Mouse (Mus musculus): ENCODE results near the gene Cdc42. TPM values are rescaled to one million over a fixed set of nuclear protein-coding genes. Genes with fewer than 3 reads are reported as not detected.

The Cdc42 gene
- polyA plus RNA-seq, 1 experiment from 2014 or later = 528 TPM

DNA sequence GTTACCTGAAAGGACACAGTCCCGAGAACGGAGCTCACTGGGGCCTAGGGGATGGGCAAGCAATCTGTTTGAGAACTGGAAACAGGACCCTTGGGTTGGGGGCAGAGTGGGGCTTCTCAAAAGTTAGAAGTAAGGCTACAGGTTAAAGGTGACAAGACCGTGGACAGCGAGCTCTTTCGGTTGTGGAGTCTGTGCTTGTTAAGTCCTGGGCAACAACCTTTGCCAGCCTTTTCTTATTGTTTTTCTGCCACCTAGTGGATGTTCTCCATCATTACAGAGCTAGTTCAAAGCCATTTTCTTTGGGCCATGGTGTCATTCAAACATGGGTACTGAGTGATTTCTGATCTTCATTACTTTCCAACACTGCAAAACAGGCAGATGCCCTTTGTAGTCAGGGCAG, 49.1 kb downstream of the Cdc42 start:
- no peaks in the 10 kb centered on the region for H3K27me3 ChIP-seq (replicated peaks)
- peaks cover 28% of the 10 kb centered on the region for H3K4me1 ChIP-seq (replicated peaks)
- no peak overlapping the region for H3K27ac ChIP-seq (ENCODE audit: poor library complexity, severe bottlenecking)
- H3K4me2 ChIP-seq = no peak overlapping the region
- 57% methylated on average over 5 of the region's 5 CpGs for WGBS
- ATAC-seq (ENCODE audit: insufficient number of reproducible peaks, low FRiP score) = no peak
- no peak overlapping the region for H3K4me3 ChIP-seq
- no peaks in the 10 kb centered on the region for H3K9me3 ChIP-seq (replicated peaks)
- H3K9ac ChIP-seq = no peak overlapping the region
- peaks cover 5% of the 10 kb centered on the region; the same call in 1 of the 2 replicates for H3K36me3 ChIP-seq

GRCm38 (mm10) chr4:137306991-137307706, 50.4 kb downstream of the Cdc42 start:
- ATAC-seq (ENCODE audit: insufficient number of reproducible peaks, low FRiP score) = no peak
- whole genome bisulfite sequencing = 82% methylated on average over 19 of the region's 19 CpGs
- Histone ChIP-seq H3K9me3 (replicated peaks) (no peaks in the 10 kb centered on the region), H3K4me3 (no peak overlapping the region), H3K36me3 (peaks cover 5% of the 10 kb centered on the region; the same call in 1 of the 2 replicates), H3K27me3 (replicated peaks) (no peaks in the 10 kb centered on the region), H3K27ac (ENCODE audit: poor library complexity, severe bottlenecking) (no peak overlapping the region), H3K4me2 (no peak overlapping the region), H3K9ac (no peak overlapping the region), H3K4me1 (replicated peaks) (peaks cover 31% of the 10 kb centered on the region)

GRCm38 (mm10) chr4:137306577-137306888, 51.0 kb downstream of the Cdc42 start:
- no peaks in the 10 kb centered on the region for H3K27me3 ChIP-seq (replicated peaks)
- H3K4me3 ChIP-seq = no peak overlapping the region
- no peak overlapping the region for H3K4me2 ChIP-seq
- H3K27ac ChIP-seq (ENCODE audit: poor library complexity, severe bottlenecking) = peak overlapping the region; percentile 16; the same call in 1 of the 2 replicates
- no peak overlapping the region for H3K9ac ChIP-seq
- H3K36me3 ChIP-seq = peaks cover 5% of the 10 kb centered on the region; the same call in 1 of the 2 replicates
- H3K4me1 ChIP-seq (replicated peaks) = peaks cover 34% of the 10 kb centered on the region
- no peaks in the 10 kb centered on the region for H3K9me3 ChIP-seq (replicated peaks)
- no peak for ATAC-seq (ENCODE audit: insufficient number of reproducible peaks, low FRiP score)
- 72% methylated on average over 8 of the region's 8 CpGs for WGBS

DNA sequence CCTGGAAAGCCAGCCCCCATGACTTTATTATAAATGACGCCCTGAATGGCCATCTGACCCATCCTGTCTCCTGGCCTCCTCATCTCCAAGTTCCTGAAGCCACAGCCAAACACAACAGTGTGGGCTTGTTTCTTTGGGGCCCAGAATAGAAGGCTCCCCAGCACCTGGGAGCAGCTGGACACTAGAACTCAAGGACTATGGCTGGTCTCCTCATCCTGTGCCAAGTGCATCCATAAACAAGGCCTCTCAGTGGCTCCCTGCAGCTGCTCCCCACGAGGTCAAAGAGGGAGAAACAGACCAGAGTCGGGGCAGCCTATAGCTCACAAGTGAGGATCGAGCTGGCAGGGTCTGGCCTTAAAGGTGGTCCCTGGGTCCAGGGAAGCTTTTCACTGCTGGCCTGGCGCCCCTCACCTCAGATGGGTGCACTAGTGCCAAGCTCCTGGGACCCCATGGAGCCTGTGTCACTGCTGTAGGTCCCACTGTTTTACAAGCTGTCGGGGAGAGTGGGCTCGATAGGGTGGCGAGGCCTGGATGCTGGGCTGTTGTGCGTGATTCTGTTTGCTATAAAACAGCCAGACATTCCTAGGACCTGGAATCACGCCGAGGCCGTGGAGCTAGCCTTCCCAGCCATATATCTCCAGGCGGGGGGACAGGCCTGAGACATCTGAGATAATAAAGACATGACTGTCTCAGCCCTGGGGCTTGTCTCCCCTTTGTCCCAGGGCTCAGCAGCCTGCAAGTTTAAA, 51.5 kb downstream of the Cdc42 start:
- Histone ChIP-seq H3K27ac (ENCODE audit: poor library complexity, severe bottlenecking) (peak overlapping the region; percentile 16; the same call in 1 of the 2 replicates), H3K9ac (no peak overlapping the region), H3K4me3 (no peak overlapping the region), H3K9me3 (replicated peaks) (no peaks in the 10 kb centered on the region), H3K4me2 (no peak overlapping the region), H3K36me3 (peaks cover 5% of the 10 kb centered on the region; the same call in 1 of the 2 replicates), H3K27me3 (replicated peaks) (no peaks in the 10 kb centered on the region), H3K4me1 (replicated peaks) (peaks cover 34% of the 10 kb centered on the region)
- WGBS = 72% methylated on average over 13 of the region's 13 CpGs
- no peak for ATAC-seq (ENCODE audit: insufficient number of reproducible peaks, low FRiP score)

DNA sequence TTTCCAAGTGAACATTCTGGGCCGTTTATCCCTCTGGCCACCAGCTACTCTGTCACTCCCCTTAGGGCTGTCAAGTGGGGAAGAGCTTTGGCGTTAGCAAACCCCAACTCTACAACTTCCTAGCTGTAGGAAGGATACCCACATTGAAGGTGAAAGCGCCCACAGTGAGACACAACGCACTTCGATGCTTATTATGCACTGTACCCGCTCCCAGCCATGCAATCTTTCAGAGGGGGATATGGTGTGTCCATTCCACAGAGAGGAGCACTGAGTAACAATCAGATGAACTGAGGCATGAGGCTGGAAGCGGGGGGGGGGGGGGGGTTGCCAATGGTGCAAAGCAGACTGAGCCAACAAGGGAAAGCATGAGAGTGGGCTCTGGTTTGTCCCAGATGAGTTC, 52.5 kb downstream of the Cdc42 start:
- Histone ChIP-seq H3K27me3 (replicated peaks) (no peaks in the 10 kb centered on the region), H3K4me2 (no peak overlapping the region), H3K4me3 (no peak overlapping the region), H3K36me3 (no peaks in the 10 kb centered on the region), H3K9ac (no peak overlapping the region), H3K9me3 (replicated peaks) (no peaks in the 10 kb centered on the region), H3K27ac (ENCODE audit: poor library complexity, severe bottlenecking) (no peak overlapping the region), H3K4me1 (replicated peaks) (peaks cover 36% of the 10 kb centered on the region)
- WGBS = 86% methylated on average over 7 of the region's 7 CpGs
- ATAC-seq (ENCODE audit: insufficient number of reproducible peaks, low FRiP score) = no peak

DNA sequence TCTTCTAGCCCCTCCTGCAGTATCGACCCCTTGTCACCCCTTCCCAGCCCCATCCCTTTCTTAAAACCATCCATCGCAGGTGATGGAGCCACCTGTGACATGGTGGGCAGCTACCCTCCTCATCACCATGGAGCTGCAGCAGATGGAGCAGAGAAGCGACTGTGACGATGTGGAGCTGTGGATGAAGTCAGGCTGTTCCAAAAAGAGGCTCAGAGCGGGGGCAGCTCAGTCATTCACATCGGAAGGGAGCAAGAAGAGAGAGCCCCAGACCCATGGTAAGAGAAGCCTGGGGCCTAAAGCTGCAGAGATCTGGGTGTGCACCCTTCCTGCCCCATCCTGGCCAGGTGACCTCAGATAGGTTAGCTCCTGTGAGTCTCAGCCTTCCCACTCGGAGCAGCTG, 53.4 kb downstream of the Cdc42 start:
- WGBS = 88% methylated on average over 7 of the region's 7 CpGs
- no peak for ATAC-seq (ENCODE audit: insufficient number of reproducible peaks, low FRiP score)
- H3K27me3 ChIP-seq (replicated peaks) = no peaks in the 10 kb centered on the region
- H3K27ac ChIP-seq (ENCODE audit: poor library complexity, severe bottlenecking) = no peak overlapping the region
- no peak overlapping the region for H3K9ac ChIP-seq
- H3K4me1 ChIP-seq (replicated peaks) = peaks cover 36% of the 10 kb centered on the region
- no peak overlapping the region for H3K4me2 ChIP-seq
- no peak overlapping the region for H3K4me3 ChIP-seq
- H3K9me3 ChIP-seq (replicated peaks) = no peaks in the 10 kb centered on the region
- H3K36me3 ChIP-seq = no peaks in the 10 kb centered on the region

GRCm38 (mm10) chr4:137301635-137302034, 55.9 kb downstream of the Cdc42 start:
- H3K4me1 ChIP-seq (replicated peaks) = peaks cover 26% of the 10 kb centered on the region
- WGBS = 54% methylated on average over 16 of the region's 16 CpGs
- H3K4me3 ChIP-seq = no peak overlapping the region
- H3K27me3 ChIP-seq (replicated peaks) = no peaks in the 10 kb centered on the region
- no peak overlapping the region for H3K27ac ChIP-seq (ENCODE audit: poor library complexity, severe bottlenecking)
- H3K9me3 ChIP-seq (replicated peaks) = no peaks in the 10 kb centered on the region
- H3K9ac ChIP-seq = no peak overlapping the region
- no peaks in the 10 kb centered on the region for H3K36me3 ChIP-seq
- H3K4me2 ChIP-seq = no peak overlapping the region
- no peak for ATAC-seq (ENCODE audit: insufficient number of reproducible peaks, low FRiP score)

DNA sequence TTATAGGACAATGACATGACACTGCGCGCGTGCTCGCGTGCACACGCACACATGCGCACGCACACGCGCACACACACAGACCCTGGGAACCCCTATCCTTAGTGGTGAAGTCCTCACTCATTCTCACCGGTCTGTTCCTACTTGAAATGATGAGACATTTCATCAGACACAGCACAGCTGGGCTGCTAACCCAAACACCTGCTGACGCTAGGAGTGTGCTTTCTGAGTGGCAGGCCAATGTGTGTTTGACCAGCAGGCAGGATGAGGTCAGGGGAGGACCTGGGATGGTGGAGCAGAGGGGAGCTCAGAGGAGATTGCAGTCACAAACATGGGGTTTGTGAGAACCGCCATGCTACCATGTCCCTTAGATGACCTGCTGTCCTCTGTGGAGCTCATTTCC, 57.3 kb downstream of the Cdc42 start:
- H3K4me1 ChIP-seq (replicated peaks) = peaks cover 20% of the 10 kb centered on the region
- no peaks in the 10 kb centered on the region for H3K9me3 ChIP-seq (replicated peaks)
- H3K9ac ChIP-seq = no peak overlapping the region
- no peak overlapping the region for H3K27ac ChIP-seq (ENCODE audit: poor library complexity, severe bottlenecking)
- no peak for ATAC-seq (ENCODE audit: insufficient number of reproducible peaks, low FRiP score)
- no peak overlapping the region for H3K4me2 ChIP-seq
- 91% methylated on average over 13 of the region's 13 CpGs for WGBS
- H3K27me3 ChIP-seq (replicated peaks) = no peaks in the 10 kb centered on the region; the same call in 1 of the 2 replicates
- no peak overlapping the region for H3K4me3 ChIP-seq
- H3K36me3 ChIP-seq = no peaks in the 10 kb centered on the region

GRCm38 (mm10) chr4:137298406-137298805, 59.1 kb downstream of the Cdc42 start:
- Histone ChIP-seq H3K4me1 (replicated peaks) (peaks cover 20% of the 10 kb centered on the region), H3K9ac (no peak overlapping the region), H3K27me3 (replicated peaks) (no peaks in the 10 kb centered on the region; the same call in 1 of the 2 replicates), H3K9me3 (replicated peaks) (no peaks in the 10 kb centered on the region), H3K4me2 (no peak overlapping the region), H3K4me3 (no peak overlapping the region), H3K27ac (ENCODE audit: poor library complexity, severe bottlenecking) (no peak overlapping the region), H3K36me3 (no peaks in the 10 kb centered on the region)
- no peak for ATAC-seq (ENCODE audit: insufficient number of reproducible peaks, low FRiP score)
- 71% methylated on average over 8 of the region's 8 CpGs for WGBS

- Histone ChIP-seq H3K4me3 (no peak overlapping the region), H3K9ac (no peak overlapping the region), H3K27me3 (replicated peaks) (no peaks in the 10 kb centered on the region; the same call in 1 of the 2 replicates), H3K27ac (ENCODE audit: poor library complexity, severe bottlenecking) (no peak overlapping the region), H3K4me2 (no peak overlapping the region), H3K4me1 (replicated peaks) (peaks cover 18% of the 10 kb centered on the region), H3K36me3 (no peaks in the 10 kb centered on the region), H3K9me3 (replicated peaks) (no peaks in the 10 kb centered on the region)
- WGBS = 54% methylated on average over 4 of the region's 4 CpGs
- ATAC-seq (ENCODE audit: insufficient number of reproducible peaks, low FRiP score) = no peak
These were observed 59.9 kb downstream of the Cdc42 start for GRCm38 (mm10) chr4:137297611-137298010.

GRCm38 (mm10) chr4:137294951-137295350, 62.6 kb downstream of the Cdc42 start:
- H3K9me3 ChIP-seq (replicated peaks) = no peaks in the 10 kb centered on the region
- H3K27ac ChIP-seq (ENCODE audit: poor library complexity, severe bottlenecking) = no peak overlapping the region
- 79% methylated on average over 8 of the region's 8 CpGs for WGBS
- no peaks in the 10 kb centered on the region; the same call in 1 of the 2 replicates for H3K27me3 ChIP-seq (replicated peaks)
- no peak for ATAC-seq (ENCODE audit: insufficient number of reproducible peaks, low FRiP score)
- H3K4me1 ChIP-seq (replicated peaks) = peaks cover 5% of the 10 kb centered on the region; the same call in 1 of the 2 replicates
- no peak overlapping the region for H3K4me2 ChIP-seq
- H3K36me3 ChIP-seq = no peaks in the 10 kb centered on the region
- no peak overlapping the region for H3K4me3 ChIP-seq
- H3K9ac ChIP-seq = no peak overlapping the region
